Mouse (Mus musculus): ENCODE measurements around the gene Stk16. TPM values are rescaled to one million over a fixed set of nuclear protein-coding genes. Genes with fewer than 3 reads are reported as not detected.
"Not testable (repeated sequence)": the region's sequence is repeated elsewhere in the genome, so short reads cannot be mapped to it uniquely, and the experiment has no call there.

Gene Stk16
- polyA plus RNA-seq, 1 experiment from 2014 or later: 131 TPM

- Histone ChIP-seq H3K9me3 (no peaks in the 10 kb centered on the region), H3K27me3 (ENCODE audit: insufficient read depth, poor library complexity, severe bottlenecking) (0 out of 2 replicates have a peak, but pooled peaks cover 4% of the 10 kb centered on the region), H3K4me1 (peaks cover 24% of the 10 kb centered on the region), H3K36me3 (no peaks in the 10 kb centered on the region), H3K27ac (no peak overlapping the region), H3K4me3 (no peak overlapping the region)
- DNase-seq (ENCODE audit: low spot score): no peak
- WGBS: 73% methylated on average over 7 of the region's 7 CpGs
Measured at GRCm38 (mm10) chr1:75230335-75230994, 19.8 kb downstream of the Stk16 start.

- WGBS: 64% methylated on average over 4 of the region's 4 CpGs
Measured at GRCm38 (mm10) chr1:75231224-75231623, 20.6 kb downstream of the Stk16 start.

GRCm38 (mm10) chr1:75231664-75232152, 21.1 kb downstream of the Stk16 start, which contains the start of gene A630095N17Rik:
Gene A630095N17Rik (minus strand): TSS chr1:75232102.
- DNase-seq (ENCODE audit: low spot score): no peak
- Histone ChIP-seq H3K9me3 (no peaks in the 10 kb centered on the region), H3K27ac (no peak within 1 kb of the TSS), H3K4me3 (no peak within 1 kb of the TSS), H3K36me3 (no peaks in the 10 kb centered on the region), H3K27me3 (ENCODE audit: insufficient read depth, poor library complexity, severe bottlenecking) (0 out of 2 replicates have a peak, but pooled peaks cover 4% of the 10 kb centered on the region), H3K4me1 (peaks cover 28% of the 10 kb centered on the region)
- whole genome bisulfite sequencing: 59% methylated on average over 5 of the region's 5 CpGs

More at GRCm38 (mm10) chr1:75231224-75231623, 20.6 kb downstream of the Stk16 start:
- Histone ChIP-seq H3K36me3 (no peaks in the 10 kb centered on the region), H3K9me3 (no peaks in the 10 kb centered on the region), H3K27ac (no peak overlapping the region), H3K4me1 (peaks cover 26% of the 10 kb centered on the region), H3K27me3 (ENCODE audit: insufficient read depth, poor library complexity, severe bottlenecking) (0 out of 2 replicates have a peak, but pooled peaks cover 4% of the 10 kb centered on the region), H3K4me3 (no peak overlapping the region)
- no peak for DNase-seq (ENCODE audit: low spot score)

- 61% methylated on average over 4 of the region's 4 CpGs for WGBS
- DNase-seq (ENCODE audit: low spot score): not testable (repeated sequence)
Measured at GRCm38 (mm10) chr1:75232489-75232888, 21.9 kb downstream of the Stk16 start.

GRCm38 (mm10) chr1:75234606-75235005, 24.0 kb downstream of the Stk16 start:
- Histone ChIP-seq H3K4me3 (no peak overlapping the region), H3K4me1 (peaks cover 32% of the 10 kb centered on the region), H3K27me3 (ENCODE audit: insufficient read depth, poor library complexity, severe bottlenecking) (0 out of 2 replicates have a peak, but pooled peaks cover 4% of the 10 kb centered on the region), H3K36me3 (peaks cover 7% of the 10 kb centered on the region; the same call in 1 of the 2 replicates), H3K27ac (no peak overlapping the region), H3K9me3 (no peaks in the 10 kb centered on the region)
- DNase-seq (ENCODE audit: low spot score): peak; percentile 91
- WGBS: 1% methylated on average over 8 of the region's 8 CpGs

More at GRCm38 (mm10) chr1:75232489-75232888, 21.9 kb downstream of the Stk16 start:
- H3K9me3 ChIP-seq; H3K27me3 ChIP-seq (ENCODE audit: insufficient read depth, poor library complexity, severe bottlenecking); H3K27ac ChIP-seq; H3K4me3 ChIP-seq; H3K36me3 ChIP-seq: not testable (repeated sequence)
- peaks cover 28% of the 10 kb centered on the region for H3K4me1 ChIP-seq

- Histone ChIP-seq H3K9me3 (no peaks in the 10 kb centered on the region), H3K36me3 (peaks cover 20% of the 10 kb centered on the region), H3K4me1 (peaks cover 32% of the 10 kb centered on the region), H3K27me3 (ENCODE audit: insufficient read depth, poor library complexity, severe bottlenecking) (no peaks in the 10 kb centered on the region), H3K4me3 (peak within 1 kb of the TSS; percentile 83), H3K27ac (peak within 1 kb of the TSS; percentile 95)
- DNase-seq (ENCODE audit: low spot score): peak; percentile 95
- under 1% methylated on average over 64 of the region's 64 CpGs for WGBS
Measured at GRCm38 (mm10) chr1:75236117-75237050, 25.7 kb downstream of the Stk16 start, which contains the start of gene Dnajb2. Gene Dnajb2 (plus strand): TSS chr1:75236406.

GRCm38 (mm10) chr1:75239591-75239990, 29.0 kb downstream of the Stk16 start:
- Histone ChIP-seq H3K4me3 (no peak overlapping the region), H3K36me3 (peaks cover 38% of the 10 kb centered on the region), H3K9me3 (no peaks in the 10 kb centered on the region), H3K27ac (no peak overlapping the region), H3K4me1 (peaks cover 32% of the 10 kb centered on the region), H3K27me3 (ENCODE audit: insufficient read depth, poor library complexity, severe bottlenecking) (no peaks in the 10 kb centered on the region)
- no peak for DNase-seq (ENCODE audit: low spot score)
- WGBS: 76% methylated on average over 10 of the region's 10 CpGs

- H3K27ac ChIP-seq: no peak overlapping the region
- WGBS: 86% methylated on average over 14 of the region's 14 CpGs
Measured at GRCm38 (mm10) chr1:75243411-75243810, 32.8 kb downstream of the Stk16 start.

GRCm38 (mm10) chr1:75244175-75244826, 33.7 kb downstream of the Stk16 start:
- Histone ChIP-seq H3K27me3 (ENCODE audit: insufficient read depth, poor library complexity, severe bottlenecking) (no peaks in the 10 kb centered on the region), H3K4me1 (peaks cover 34% of the 10 kb centered on the region), H3K36me3 (peaks cover 46% of the 10 kb centered on the region), H3K9me3 (no peaks in the 10 kb centered on the region), H3K4me3 (no peak overlapping the region), H3K27ac (0 out of 2 replicates have a peak overlapping the region, but pooled peaks have one; percentile 32)
- no peak for DNase-seq (ENCODE audit: low spot score)
- WGBS: 88% methylated on average over 12 of the region's 12 CpGs

More at GRCm38 (mm10) chr1:75243411-75243810, 32.8 kb downstream of the Stk16 start:
- Histone ChIP-seq H3K4me1 (peaks cover 34% of the 10 kb centered on the region), H3K27me3 (ENCODE audit: insufficient read depth, poor library complexity, severe bottlenecking) (no peaks in the 10 kb centered on the region), H3K9me3 (no peaks in the 10 kb centered on the region), H3K36me3 (peaks cover 50% of the 10 kb centered on the region), H3K4me3 (no peak overlapping the region)
- DNase-seq (ENCODE audit: low spot score): no peak

GRCm38 (mm10) chr1:75244836-75245235, 34.2 kb downstream of the Stk16 start:
- WGBS: 20% methylated on average over 4 of the region's 4 CpGs
- peaks cover 41% of the 10 kb centered on the region for H3K36me3 ChIP-seq
- peaks cover 34% of the 10 kb centered on the region for H3K4me1 ChIP-seq
- H3K9me3 ChIP-seq: no peaks in the 10 kb centered on the region
- no peak overlapping the region for H3K27ac ChIP-seq
- DNase-seq (ENCODE audit: low spot score): no peak
- no peaks in the 10 kb centered on the region for H3K27me3 ChIP-seq (ENCODE audit: insufficient read depth, poor library complexity, severe bottlenecking)
- no peak overlapping the region for H3K4me3 ChIP-seq

GRCm38 (mm10) chr1:75247071-75247930, 36.7 kb downstream of the Stk16 start:
- H3K9me3 ChIP-seq: no peaks in the 10 kb centered on the region
- WGBS: 78% methylated on average over 16 of the region's 16 CpGs
- DNase-seq (ENCODE audit: low spot score): no peak

More at GRCm38 (mm10) chr1:75247071-75247930, 36.7 kb downstream of the Stk16 start:
- peaks cover 25% of the 10 kb centered on the region for H3K36me3 ChIP-seq
- H3K27ac ChIP-seq: peak overlapping the region; percentile 85
- peaks cover 40% of the 10 kb centered on the region for H3K4me1 ChIP-seq
- H3K27me3 ChIP-seq (ENCODE audit: insufficient read depth, poor library complexity, severe bottlenecking): peaks cover 3% of the 10 kb centered on the region
- H3K4me3 ChIP-seq: no peak overlapping the region

All from heart, embryonic 10.5 days (tissue).